Mouse (Mus musculus) heart, embryonic 14.5 days (tissue): ENCODE measurements around the gene Rnf216. TPM values are rescaled to one million over a fixed set of nuclear protein-coding genes. Genes with fewer than 3 reads are reported as not detected.
"Not testable (repeated sequence)": the region's sequence is repeated elsewhere in the genome, so short reads cannot be mapped to it uniquely, and the experiment has no call there.

ENCODE experiments used
- ATAC-seq: fragments of 200-750 bp; cut with Nextera tagmentation; 2 replicates; pipeline ENCODE4 v1.8.0; 2017; ENCODE audit warnings: low read depth, moderate TSS enrichment; ENCODE audit not compliant: insufficient number of reproducible peaks, insufficient read depth, low FRiP score
- H3K27ac ChIP-seq, 2 experiments: fragments of 200-500 bp in 1 of 2; fragments of 300-500 bp in 1 of 2; sonication (generic) in 1 of 2; replicated peaks in 1 of 2; 2 replicates each; pipeline ENCODE4 v1.5.1; 2012 to 2014; ENCODE audit warnings: low read depth in 2 of 2, low read length in 2 of 2, control low read depth in 1 of 2, mild to moderate bottlenecking in 1 of 2, mixed read lengths in 1 of 2; ENCODE audit not compliant: control insufficient read depth in 1 of 2, insufficient read depth in 1 of 2
- H3K27me3 ChIP-seq: fragments of 300-500 bp; sonication (generic); 2 replicates; pipeline ENCODE4 v1.6.1; 2014; ENCODE audit warnings: mild to moderate bottlenecking, low read length, control low read depth; ENCODE audit not compliant: control insufficient read depth, insufficient read depth
- H3K36me3 ChIP-seq: fragments of 300-500 bp; sonication (generic); 2 replicates; pipeline ENCODE4 v1.6.1; 2014; ENCODE audit warnings: mild to moderate bottlenecking, control low read depth, low read length, mixed read lengths; ENCODE audit not compliant: control insufficient read depth, insufficient read depth
- H3K4me1 ChIP-seq, 2 experiments: fragments of 200-500 bp in 1 of 2; fragments of 300-500 bp in 1 of 2; sonication (generic) in 1 of 2; 2 replicates each; pipeline ENCODE4 v1.6.1; 2012 to 2014; ENCODE audit warnings: low read length in 2 of 2, control low read depth in 1 of 2, mixed read lengths in 1 of 2; ENCODE audit not compliant: control insufficient read depth in 2 of 2, insufficient read depth in 2 of 2
- H3K4me2 ChIP-seq: fragments of 300-500 bp; sonication (generic); 2 replicates; pipeline ENCODE4 v1.6.1; 2014; ENCODE audit warnings: mild to moderate bottlenecking, low read length
- H3K4me3 ChIP-seq, 2 experiments: fragments of 200-500 bp in 1 of 2; fragments of 300-500 bp in 1 of 2; sonication (generic) in 1 of 2; 2 replicates each; pipeline ENCODE4 v1.5.1; 2012 to 2014; ENCODE audit warnings: low read length in 2 of 2, mild to moderate bottlenecking in 2 of 2, control low read depth in 1 of 2, low read depth in 1 of 2, moderate library complexity in 1 of 2; ENCODE audit not compliant: control insufficient read depth in 1 of 2, insufficient read depth in 1 of 2
- H3K9ac ChIP-seq: fragments of 300-500 bp; sonication (generic); 2 replicates; pipeline ENCODE4 v1.6.1; 2014; ENCODE audit warnings: mild to moderate bottlenecking, low read length
- H3K9me3 ChIP-seq: fragments of 300-500 bp; sonication (generic); 2 replicates; pipeline ENCODE4 v1.6.1; 2016; ENCODE audit warnings: low read length, control low read depth; ENCODE audit not compliant: control insufficient read depth
- WGBS: fragments of 180-500 bp; shearing (Covaris S2); extraction: QIAGEN DNeasy Blood & Tissue Kit; methylation state at CpG from one replicate; pipeline ENCODE4 v1.1.7; 2014; 5-methylcytosine and 5-hydroxymethylcytosine counted together
- polyA plus RNA-seq: library from polyadenylated mRNA; unstranded; fragments of >200 nt; fragmentation: Nextera tagmentation; extraction: Ambion mirVana; gene quantifications from 2 replicates; pipeline ENCODE4 v1.2.1, GENCODE M21; 2014

Gene Rnf216
- polyA plus RNA-seq, 1 experiment from 2014 or later, result 26.5 TPM

DNA sequence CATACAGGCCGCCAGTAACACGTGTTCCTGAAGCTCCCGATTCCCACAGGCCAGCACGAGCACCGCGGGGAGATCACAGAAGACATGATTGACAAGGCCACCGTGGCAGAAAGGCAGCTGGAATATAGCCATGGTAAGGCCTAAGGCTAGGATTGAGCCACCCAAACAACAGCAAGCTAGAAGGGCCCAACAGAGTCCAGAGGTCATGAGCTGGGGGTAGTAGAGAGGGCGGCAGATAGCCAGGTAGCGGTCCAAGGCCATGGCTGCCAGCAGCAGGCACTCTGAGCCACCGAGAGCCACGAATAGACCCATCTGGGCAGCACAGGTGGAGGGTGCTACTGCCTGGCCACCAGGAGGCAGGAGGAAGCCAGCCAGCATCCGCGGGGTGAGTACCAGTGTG is 24.8 kb upstream of the Rnf216 start:
- H3K9ac ChIP-seq, result no peak overlapping the region
- WGBS, result 81% methylated on average over 13 of the region's 13 CpGs
- H3K27me3 ChIP-seq, result no peaks in the 10 kb centered on the region
- no peak overlapping the region for H3K4me2 ChIP-seq
- H3K4me3 ChIP-seq, result no peak overlapping the region
- no peaks in the 10 kb centered on the region for H3K36me3 ChIP-seq
- no peak for ATAC-seq
- H3K4me1 ChIP-seq, result peaks cover 0 to 4% of the 10 kb centered on the region in 2 experiments; a peak in 2 of 4 replicates
- H3K27ac ChIP-seq, result no peak overlapping the region
- no peaks in the 10 kb centered on the region for H3K9me3 ChIP-seq

DNA sequence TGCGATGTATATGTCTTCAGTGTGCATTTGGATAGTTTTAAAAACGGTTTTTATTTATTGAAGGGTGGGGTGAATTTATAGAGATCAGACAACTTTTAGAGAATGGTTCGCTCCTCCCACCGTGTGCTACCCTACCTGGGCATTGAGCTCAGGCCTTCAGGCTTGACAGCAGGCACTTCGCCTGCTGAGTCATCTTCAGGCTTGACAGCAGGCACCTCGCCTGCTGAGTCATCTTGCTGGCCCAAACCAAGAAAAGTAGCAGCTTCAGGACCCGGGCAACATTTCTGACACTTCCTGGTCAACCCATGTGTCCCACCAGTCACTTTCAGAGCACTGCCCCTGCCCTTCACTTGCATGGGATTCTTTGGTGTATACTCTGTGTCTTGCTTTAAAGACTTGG is 22.2 kb upstream of the Rnf216 start:
- no peak for ATAC-seq

DNA sequence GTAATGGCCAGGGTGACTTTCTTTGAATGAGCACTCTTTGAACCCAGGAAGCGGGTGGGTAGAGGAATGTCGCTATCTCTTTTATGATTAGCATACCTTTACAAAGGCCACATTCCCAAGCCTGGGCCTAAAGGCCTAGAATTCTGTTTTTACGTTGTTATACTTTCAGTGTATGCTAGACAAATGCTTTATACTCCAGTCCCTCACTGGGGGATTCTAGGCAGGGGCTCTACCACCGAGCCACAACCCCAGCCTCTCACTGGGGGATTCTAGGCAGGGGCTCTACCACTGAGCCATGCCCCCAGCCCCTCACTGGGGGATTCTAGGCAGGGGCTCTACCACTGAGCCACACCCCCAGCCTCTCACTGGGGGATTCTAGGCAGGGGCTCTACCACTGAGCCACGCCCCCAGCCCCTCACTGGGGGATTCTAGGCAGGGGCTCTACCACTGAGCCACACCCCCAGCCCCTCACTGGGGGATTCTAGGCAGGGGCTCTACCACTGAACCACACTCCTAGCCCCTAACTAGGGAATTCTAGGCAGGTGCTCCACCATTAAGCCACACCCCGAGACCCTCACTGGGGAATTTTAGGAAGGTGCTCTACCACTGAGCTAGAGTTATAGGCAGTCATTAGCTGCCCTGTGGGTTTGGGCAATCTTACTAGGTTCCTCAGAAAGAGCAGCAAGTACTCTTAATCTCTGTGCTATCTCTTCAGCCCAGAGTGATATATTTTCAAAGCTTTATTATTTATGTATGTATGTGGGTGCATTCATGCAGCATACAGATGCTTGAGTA is 21.6 kb upstream of the Rnf216 start:
- H3K9me3 ChIP-seq, H3K9ac ChIP-seq, H3K27ac ChIP-seq, H3K4me1 ChIP-seq, H3K36me3 ChIP-seq, H3K4me2 ChIP-seq, H3K4me3 ChIP-seq, ATAC-seq, H3K27me3 ChIP-seq: not testable (repeated sequence)
- 79% methylated on average over 3 of the region's 6 CpGs for WGBS

More for the DNA sequence above, 22.2 kb upstream of the Rnf216 start:
- Histone ChIP-seq H3K4me1 (peaks cover 0 to 2% of the 10 kb centered on the region in 2 experiments; a peak in 2 of 4 replicates), H3K36me3 (no peaks in the 10 kb centered on the region), H3K4me3 (no peak overlapping the region), H3K9ac (no peak overlapping the region), H3K27ac (no peak overlapping the region), H3K27me3 (no peaks in the 10 kb centered on the region), H3K9me3 (no peaks in the 10 kb centered on the region), H3K4me2 (no peak overlapping the region)
- WGBS, result 82% methylated on average over 7 of the region's 7 CpGs

DNA sequence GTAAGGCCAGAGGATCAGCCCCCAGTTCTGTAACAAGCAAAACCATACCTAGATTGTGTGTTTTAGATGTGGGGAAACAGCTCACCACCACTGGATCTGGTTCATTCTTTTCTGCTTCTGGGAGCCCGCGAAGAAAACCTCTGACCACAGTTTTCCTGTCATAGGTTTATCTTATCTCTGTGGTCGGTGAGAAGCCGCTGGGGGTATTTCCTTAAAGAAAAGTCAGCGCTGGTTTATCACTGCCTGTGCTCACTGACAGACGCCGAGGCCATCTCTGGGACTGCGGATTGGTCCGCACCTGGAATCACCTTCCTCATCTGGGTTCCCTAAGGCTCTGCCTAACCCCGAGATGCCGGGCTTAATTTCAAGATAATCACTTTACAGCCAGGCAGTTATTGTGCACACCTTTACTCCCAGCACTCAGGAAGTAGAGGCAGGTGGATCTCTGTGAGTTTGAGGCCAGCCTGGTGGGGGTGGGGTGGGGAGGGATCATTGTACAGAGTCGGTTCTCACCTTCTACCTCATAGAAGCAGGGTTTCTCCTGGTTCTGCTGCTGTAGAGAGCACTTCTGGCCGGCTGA is 20.2 kb upstream of the Rnf216 start:
- Histone ChIP-seq H3K36me3 (no peaks in the 10 kb centered on the region), H3K9ac (no peak overlapping the region), H3K4me1 (no peaks in the 10 kb centered on the region), H3K27me3 (no peaks in the 10 kb centered on the region), H3K4me3 (no peak overlapping the region), H3K27ac (no peak overlapping the region), H3K9me3 (peaks cover 12% of the 10 kb centered on the region), H3K4me2 (no peak overlapping the region)
- 36% methylated on average over 13 of the region's 13 CpGs for WGBS
- ATAC-seq, result no peak

DNA sequence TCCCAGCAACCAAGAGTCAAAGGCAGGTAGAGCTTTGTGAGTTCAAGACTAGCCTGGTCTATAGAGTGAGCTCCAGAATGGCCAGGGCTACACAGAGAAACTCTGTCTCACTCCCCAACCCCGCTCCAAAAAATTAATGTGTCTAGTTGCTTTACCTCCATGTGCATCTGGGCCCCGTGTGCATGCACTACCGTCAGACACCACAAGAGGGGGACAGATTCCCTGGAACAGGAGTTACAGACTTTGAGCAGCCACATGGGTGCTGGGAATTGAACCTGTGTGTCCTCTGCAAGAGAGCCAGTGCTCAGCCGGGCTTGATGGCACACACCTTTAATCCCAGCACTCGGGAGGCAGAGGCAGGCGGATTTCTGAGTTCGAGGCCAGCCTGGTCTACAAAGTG is 17.5 kb upstream of the Rnf216 start:
- Histone ChIP-seq H3K4me1 (no peaks in the 10 kb centered on the region), H3K4me2 (no peak overlapping the region), H3K4me3 (no peak overlapping the region), H3K27ac (no peak overlapping the region), H3K27me3 (no peaks in the 10 kb centered on the region), H3K9ac (no peak overlapping the region), H3K36me3 (no peaks in the 10 kb centered on the region), H3K9me3 (peaks cover 12% of the 10 kb centered on the region)
- ATAC-seq, result no peak
- WGBS, result 82% methylated on average over 7 of the region's 7 CpGs

DNA sequence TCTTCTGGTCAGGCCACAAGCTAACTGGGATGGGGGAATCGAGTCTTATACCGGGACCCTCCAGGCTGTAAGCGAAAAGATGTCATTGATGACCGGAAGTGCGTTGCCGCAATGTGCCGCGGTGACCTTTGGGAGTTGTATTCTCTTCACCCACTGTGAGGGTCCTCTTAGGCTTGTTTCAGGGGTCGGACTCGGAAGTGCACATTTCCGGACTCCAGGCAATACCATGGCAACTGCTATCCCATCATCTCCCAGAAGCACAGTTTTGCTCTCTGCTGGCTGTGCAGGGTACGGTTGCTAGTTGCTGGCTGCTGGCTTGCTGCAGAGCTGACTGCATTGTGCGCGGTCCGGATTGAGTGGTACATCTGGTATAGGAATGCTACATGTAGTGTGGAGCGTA is 16.3 kb upstream of the Rnf216 start:
- Histone ChIP-seq H3K9me3 (peaks cover 12% of the 10 kb centered on the region), H3K9ac (no peak overlapping the region), H3K4me2 (no peak overlapping the region), H3K4me1 (no peaks in the 10 kb centered on the region), H3K27me3 (no peaks in the 10 kb centered on the region), H3K36me3 (no peaks in the 10 kb centered on the region), H3K4me3 (no peak overlapping the region), H3K27ac (no peak overlapping the region)
- 90% methylated on average over 16 of the region's 16 CpGs for WGBS
- no peak for ATAC-seq

DNA sequence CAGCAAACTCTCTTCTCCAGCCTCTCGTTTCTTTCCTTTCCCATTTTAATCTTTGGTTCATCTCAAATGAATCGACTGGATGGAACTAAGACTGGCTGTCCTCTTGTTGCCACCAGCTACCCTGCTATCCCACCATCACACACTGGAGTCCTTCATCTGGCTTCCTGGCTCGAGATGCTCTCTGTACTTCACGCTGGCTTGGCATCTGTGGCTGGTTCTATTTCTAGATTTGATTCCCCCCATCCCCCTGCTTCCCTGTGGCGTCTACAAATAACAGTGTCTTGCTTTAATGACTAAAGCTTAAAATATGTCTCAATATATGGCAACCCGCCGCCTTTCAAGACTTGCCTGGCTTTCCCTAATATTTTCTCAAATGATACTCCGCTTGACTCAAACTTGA is 15.0 kb upstream of the Rnf216 start:
- ATAC-seq, result no peak
- Histone ChIP-seq H3K4me2 (no peak overlapping the region), H3K9me3 (peaks cover 12% of the 10 kb centered on the region), H3K9ac (no peak overlapping the region), H3K36me3 (no peaks in the 10 kb centered on the region), H3K27ac (no peak overlapping the region), H3K4me3 (no peak overlapping the region), H3K27me3 (no peaks in the 10 kb centered on the region), H3K4me1 (no peaks in the 10 kb centered on the region)
- WGBS, result 61% methylated on average over 8 of the region's 8 CpGs
